Mouse (Mus musculus): ENCODE results near the gene Igf2bp2.

Igf2bp2 gene

DNA sequence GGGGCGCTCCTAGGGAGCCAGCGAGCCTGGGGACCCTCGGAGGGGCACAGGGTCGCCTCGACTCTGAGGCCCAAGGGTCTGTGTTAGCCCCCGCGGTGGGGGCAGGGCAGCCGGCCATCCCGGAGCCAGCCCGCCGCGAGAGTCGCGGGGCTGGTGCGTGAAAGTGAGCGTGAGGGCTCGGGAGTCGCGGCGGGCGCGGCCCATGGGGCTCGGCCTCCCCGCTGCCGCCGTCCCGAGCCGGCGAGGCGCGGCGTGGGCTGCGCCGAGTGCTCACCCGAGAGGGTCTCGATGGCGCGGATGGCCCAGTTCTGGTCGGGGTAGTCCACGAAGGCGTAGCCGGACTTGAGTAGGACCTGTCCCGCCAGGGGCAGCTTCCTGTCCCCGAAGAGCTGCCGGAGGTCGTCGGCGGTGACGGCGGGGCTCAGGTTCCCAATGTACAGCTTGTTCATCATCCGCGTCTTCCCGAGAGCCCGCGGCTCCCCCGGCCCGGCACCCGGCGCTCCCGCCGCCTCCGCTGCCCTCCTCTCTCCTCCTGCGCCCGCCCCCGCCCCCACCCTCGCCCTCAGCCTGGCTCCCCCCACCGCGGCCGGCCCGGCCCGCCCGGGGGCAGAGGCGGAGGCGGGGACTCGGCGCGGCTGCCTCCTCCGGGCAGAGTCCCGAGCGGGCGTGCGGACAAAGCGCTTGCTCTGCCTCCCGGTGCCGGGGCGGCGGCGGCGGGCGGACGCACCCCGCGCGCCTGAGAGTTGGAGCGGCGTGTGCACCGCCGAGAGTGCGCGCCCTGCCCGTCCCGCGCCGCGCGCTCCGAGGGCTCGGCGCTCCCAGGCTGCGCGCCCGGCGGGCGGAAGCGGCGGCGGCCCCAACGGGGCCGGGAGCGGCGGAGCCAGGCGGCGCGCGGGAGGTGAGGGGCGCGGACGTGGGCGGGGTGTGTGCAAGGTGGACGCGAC is at the start of gene Igf2bp2:
Igf2bp2 (minus strand) TSS at position 788 of the 944 bp plus-strand sequence.
- DNase-seq = peak; percentile 22

DNA sequence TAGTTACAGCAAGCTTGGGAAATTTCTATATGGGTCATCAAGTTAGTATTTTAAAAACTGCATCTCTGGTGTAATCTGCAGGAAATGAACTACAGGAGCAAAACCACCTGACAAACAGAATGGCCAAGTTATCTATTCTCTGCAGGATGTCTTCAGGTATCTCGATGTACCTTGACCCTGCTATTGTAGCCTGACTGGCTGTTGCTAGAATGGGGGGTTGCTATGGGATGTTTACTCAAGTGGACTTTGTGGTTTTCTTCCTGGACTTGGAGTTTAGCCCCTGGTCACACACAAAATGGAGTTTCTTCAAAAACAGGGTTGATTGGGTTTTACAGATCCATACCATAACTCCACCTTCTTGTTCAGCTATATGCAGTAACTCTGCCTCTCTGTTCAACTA is 40.4 kb upstream of the Igf2bp2 start:
- no peak for DNase-seq

DNA sequence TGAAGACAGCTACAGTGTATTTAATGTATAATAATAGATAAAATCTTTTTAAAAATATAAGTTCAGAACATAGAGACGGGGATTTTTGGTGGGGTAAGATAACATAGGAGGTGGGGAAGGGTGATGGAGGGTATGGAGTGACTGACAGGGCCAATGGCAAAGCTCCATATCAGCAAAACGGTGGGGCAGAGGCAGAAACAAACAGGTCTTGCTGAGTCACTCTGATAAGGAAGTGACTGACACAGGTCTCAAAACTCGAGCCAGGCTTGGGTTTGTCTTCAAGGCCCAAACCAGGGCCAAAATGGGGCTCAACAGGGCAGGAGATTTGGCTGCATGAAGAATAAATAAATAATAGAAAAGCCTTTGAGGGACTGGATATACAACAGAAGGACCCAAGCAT is 38.8 kb upstream of the Igf2bp2 start:
- no peak for DNase-seq

DNA sequence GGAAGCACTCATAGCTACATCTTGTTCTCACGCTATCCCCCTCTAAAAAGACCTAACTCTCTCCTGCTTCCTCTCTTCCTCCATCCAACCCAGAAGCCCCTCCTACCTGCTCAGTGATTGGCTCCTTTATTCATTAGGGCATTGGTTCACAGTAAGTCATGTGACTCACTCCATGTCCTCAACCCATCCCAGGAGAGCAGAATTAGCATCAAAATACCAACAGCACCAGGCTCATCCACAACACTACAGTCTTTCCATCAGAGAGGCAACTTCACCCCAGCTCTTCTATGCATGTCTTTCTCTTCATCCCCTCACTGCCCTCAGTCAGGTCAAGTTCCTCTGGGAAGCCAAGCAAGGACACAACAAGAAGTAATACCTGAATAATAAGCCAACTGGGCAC is 37.4 kb upstream of the Igf2bp2 start:
- DNase-seq = no peak

DNA sequence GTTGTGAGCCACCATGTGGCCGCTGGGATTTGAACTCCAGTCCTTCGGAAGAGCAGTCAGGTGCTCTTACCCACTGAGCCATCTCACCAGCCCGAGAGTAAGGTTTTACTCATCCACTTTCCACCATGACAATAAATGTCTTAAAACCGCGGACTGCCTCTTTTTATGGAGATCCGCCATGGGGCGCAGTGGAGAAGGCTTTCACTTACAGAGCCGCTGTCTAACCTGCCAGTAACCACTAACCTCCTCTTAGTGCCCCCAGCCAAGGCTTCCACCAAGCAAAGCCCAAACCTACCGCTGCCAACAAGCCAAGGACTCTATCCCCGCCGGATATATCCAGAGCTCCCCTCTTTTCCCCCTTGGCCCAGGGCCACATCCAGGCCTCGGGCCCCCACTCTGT is 24.3 kb upstream of the Igf2bp2 start:
- DNase-seq = no peak

DNA sequence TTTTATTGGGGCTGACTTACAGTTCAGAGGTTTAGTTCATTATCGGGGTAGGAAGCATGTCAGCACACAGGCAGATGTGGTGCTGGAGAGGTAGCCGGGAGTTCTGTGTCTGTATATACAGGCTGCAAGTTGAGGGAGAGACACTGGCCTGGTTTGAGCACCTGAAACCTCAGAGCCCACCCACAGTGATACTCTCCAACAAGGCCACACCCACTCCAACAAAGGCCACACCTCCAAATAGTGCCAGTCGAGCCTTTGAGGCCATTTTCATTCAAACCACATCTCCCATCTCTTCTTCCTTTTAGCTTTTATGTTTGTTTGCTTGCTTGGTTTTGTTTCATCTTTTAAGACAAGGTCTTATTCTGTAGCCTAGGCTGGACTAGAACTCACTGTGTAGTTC is 22.3 kb upstream of the Igf2bp2 start:
- no peak for DNase-seq

DNA sequence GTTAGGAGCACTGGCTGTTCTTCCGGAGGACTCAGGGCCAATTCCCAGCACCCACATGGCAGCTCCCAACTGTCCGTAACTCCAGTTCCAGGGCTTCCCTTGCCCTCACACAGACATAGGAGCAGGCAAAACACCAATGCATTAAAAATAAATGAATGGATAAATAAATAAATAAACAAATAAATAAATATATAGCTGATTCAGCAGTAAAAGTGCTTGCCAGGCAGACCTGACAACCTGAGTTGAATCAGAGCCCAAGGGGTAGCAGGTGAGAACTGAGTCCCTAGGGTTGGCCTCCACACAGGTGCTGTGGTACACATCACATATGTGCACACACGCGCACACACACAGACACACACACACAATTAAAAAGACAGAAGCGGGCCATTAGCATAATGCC is 21.0 kb upstream of the Igf2bp2 start:
- DNase-seq = no peak

DNA sequence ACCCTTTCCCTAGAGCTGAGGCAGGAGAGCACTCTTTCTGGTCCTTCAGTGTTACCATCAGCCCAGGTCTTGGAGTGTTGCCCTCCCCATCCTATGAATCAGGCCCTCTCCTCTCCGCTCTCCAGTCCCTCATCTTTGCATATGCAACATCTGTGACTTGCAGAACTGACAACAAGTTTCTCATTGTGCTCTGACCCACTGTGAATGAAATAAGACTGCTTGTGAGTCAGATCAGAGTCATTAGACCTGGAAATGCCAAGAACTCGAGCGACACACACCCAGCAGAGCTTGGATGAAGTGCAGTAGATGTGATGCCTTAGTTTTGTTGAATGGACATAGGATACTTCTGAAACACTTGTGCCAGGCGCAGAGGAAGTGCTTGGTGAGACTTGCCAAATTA is 19.2 kb upstream of the Igf2bp2 start:
- no peak for DNase-seq

DNA sequence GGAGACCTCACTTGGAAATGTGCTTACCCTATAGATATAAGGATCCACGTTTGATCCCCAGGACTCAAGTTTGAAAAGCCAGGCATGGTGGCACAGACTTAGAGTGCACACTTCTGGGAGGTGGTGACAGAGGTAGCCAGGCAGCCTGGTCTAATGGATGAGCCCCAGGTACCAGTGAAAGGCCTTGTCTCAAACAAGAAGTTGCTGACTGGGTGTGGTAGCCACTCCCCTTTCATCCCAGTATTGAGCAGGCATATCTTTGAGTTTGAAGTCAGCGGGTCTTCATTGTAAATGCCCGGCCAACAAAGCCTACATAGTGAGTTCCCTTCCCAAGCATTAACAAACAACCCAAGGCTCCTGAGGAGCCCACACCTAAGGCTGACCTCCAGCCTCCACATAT is 15.7 kb upstream of the Igf2bp2 start:
- no peak for DNase-seq

DNA sequence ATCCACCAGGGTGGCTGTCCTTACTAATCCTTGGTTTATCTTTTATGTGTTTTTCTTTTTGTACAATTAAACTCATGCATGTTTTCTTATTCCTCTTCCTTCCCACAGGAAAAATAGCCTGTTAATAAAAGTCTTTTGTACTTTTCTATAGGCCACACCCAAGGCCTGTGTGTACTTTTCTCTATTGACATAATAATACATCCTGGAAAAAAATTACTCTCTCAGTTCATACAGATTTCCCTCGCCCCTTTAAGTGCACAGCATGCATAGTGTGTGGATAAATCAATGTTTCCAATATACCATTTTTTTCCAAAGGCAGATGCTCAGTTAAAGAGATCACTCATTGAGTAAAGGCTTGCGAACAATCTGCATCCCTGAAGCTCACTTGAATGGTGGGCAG is 14.9 kb upstream of the Igf2bp2 start:
- DNase-seq = no peak

DNA sequence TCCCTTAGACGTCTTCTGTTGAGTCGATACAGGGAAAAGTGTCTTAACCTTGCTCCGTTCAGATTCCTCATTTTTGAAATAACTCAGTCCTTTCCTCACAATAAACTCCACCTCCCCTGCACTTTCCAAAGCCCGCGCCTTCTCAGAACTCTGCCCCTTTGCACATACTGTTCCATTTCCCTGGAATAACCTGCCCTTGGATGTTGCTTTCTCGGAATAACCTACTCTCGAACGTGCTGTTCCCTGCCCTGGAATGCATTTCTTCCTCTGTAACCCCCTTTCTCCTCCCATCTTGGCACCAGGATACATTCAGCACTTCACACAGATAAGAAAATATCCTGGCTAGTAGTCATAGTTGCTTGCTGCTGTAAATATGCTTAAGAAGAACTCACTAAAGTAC is 5.6 kb upstream of the Igf2bp2 start:
- DNase-seq = no peak

DNA sequence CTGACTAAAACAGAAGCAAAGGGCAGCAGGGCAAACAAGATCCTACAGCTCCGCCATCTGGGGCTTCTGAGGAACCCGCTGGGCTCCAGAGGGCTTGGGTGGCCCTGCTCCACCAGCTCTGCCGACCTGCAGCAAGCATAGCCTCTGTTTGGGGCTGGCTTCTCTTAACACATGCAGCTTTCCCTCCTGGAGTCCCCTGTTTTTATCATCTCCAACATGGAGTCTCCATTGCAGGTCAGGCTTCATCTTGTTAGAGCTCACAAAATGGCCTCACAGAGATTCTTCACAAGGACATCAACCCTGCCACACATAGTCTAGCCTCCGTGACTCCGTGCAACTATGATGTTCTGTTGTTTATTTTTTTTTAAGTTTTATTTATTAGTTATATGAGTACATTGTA is 2.5 kb upstream of the Igf2bp2 start:
- no peak for DNase-seq

DNA sequence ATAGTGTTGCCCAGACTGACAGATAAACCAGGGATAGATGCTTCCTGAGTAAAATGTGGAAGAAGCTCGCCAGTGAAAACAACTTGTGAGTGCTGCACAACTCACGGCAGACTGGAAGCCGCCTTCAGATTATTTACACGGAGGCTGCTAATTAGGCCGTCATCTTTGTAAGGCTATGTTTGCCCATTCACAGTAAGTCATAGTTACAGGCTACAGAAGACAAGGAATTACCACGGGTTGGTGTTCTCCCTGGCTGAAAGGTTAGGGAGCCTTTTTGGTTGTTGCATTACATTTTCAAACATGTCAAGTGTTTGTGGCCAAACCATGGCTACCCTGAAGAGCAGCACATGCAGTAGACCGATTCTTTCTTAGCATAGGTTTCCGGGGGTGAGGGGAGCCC is 1.3 kb upstream of the Igf2bp2 start:
- DNase-seq = no peak

DNA sequence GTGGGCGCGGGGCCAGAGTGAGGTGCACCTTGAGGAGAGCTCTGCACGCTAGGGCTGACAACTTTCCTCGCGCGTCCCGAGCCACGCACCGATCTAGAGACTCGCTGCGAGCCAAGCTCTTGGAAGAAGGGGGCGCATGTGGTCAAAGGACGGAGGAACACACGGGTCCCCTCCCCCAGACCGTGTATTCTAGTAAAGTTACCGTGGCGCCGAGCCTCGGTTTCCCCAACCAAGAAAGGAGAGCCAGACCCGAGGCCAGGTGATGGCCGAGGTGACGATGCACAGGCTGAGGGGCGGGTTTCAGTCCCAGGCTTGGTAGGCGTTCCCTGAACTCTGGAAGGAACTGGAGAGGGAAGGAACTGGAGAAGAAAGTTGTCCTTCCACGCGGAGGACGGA is 355 bp upstream of the Igf2bp2 start:
- peak; percentile 29 for DNase-seq

DNA sequence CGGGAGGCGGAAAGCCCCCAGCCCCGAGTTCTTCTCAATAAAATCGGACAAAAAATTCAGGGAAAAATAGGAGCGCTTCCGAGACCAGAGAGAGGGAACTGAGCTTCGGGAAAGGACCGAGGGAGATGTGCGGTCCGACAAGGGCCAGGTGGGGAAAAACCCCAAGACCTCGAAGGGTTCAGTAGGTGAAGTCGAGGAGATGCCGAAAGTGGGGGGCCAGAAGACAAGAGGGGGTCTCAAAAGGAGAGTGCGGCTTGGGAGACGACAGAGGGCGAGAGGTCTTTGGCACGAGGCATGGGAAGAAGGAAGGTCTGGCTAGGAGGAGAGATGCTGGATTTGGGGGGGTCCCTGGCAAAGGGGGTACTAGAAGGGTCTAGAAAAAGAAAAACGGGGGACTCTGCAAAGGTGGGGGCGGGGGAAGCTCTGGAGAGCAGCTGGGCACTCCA is 1.0 kb downstream of the Igf2bp2 start:
- DNase-seq = no peak

DNA sequence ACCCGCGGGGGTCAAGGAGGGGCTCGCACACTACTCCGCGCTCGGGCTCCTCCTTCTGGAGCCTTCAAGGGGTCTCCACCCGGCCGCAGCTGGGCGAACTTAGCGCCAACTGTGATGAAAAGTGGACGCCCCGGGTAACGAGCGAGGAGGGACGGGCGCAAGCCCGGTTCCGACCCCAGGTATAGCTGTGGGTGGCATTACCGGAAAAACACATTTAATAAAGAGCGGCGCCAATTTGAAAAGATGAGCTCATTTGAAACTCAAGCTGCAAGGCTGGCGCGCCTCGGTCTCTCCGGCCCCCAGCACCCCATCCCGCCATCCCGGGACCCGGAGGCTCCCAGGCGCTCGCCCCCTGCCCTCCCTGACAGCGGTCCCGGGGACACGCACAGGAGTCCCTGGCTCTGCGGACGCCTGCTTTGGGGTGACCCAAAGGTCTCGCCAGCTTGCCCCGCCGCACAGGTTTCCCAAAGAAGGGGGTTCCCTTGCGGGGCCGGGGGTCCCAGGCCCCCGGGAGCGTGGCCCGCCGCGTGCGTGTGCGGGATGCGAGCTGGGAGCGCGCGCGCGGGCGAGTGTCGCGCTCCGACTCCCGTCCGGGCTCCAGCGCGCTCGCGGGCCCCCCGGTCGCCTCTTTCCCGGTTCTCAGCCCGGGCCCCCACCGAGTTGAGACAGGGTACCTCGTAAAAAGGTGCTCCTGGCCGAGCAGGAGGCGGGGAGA is 1.6 kb downstream of the Igf2bp2 start:
- peak; percentile 23 for DNase-seq

DNA sequence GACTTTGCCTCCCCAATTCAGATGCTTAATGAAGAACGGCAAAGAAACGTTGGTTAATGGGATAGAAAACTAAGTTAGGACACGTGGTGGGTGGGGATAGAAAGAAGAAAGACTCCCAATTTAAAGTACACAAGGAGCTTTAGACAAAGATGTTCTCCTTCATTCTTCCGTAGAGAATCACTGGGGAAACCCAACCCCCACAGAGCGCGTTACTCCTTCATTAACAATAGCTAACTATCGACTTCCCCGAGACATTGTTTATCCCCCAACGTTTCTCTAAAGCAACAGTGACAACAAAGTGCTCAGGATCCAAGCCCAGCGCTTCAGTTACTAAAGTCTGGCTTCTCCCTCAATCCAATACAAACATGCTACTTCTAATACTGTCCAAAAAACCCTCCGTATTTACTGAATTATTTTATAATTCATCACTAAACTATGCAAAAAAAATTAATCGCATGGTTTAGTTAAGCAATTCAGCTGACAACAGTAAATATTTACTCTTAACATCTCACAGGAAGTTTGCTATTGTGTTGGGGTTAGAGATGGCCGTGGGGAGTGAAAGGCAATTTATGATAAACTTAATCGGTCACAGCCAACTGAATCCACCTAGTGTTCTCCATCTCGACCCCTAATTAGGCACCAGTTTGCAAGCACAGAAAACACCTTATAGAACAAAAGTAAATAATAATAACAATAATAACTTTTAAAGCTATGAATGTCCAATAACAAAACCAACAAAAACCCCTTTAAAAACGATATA is 2.5 kb downstream of the Igf2bp2 start:
- no peak for DNase-seq

DNA sequence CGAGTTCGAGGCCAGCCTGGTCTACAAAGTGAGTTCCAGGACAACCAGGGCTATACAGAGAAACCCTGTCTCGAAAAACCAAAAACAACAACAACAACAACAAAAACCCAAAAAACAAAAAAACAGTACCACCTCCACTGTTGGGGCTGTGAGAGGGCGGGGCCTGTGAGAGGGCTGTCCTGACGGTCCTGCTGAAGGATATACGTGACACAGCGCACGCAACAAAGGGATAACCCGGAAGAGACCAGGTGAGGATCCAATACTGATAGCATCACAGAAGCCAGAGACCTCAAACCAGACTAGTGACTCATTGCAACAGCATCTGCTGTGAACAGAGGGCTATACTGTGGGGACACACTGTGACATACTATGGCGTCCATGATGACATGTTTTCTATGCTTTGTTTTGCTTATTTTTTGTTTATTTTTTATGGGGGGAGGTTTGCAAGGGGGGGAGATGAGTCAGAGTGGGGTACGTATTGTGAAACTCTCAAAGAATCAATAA is 10.1 kb downstream of the Igf2bp2 start:
- DNase-seq = no peak

DNA sequence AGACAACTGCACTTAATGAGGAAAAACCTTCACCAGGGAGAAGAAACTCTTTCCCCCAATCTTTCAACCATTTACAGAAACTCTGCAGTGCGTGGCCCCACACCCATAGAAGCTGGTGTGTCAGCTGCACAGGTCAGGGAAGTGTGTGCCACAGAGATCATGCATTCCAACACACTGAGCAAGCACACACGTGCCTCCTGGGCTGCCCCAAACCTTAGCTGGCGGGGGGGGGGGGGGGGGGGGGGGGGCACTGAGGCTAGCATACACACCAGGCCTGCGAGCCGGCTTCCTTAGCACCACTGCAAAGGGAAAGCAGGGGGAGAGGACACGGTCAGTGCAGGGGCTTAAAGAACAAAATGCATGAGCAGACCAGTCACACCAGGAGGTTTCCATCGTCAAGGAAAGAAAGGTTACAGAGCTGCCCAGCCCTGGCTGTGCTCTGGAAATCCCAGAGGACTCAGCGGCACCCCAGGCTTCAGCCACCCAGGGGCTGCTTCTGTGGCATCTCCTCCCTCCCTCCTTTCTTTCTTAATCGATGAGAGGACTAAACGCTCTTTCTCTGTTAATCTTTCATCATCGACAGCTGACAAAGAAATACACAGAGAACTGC is 11.3 kb downstream of the Igf2bp2 start:
- DNase-seq = no peak

DNA sequence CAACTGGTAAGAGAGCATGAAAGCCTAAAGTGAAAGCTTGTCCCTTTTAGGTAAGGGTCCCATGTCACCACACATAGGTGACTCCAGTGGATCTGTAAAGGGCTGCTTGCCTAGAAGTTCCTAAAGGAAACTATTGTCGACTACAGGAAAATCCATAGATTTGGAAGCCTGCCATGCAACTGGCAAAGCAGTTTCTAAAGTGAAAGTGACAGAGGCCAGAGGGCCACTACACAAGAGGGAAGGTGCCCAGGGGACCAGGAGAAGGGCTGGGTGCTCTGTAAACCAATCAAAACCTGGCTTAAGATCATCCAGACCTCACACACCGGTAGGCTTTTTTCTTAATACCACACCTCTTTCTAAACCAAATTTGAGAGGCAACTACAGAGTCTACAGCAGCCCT is 12.7 kb downstream of the Igf2bp2 start:
- DNase-seq = no peak

DNA sequence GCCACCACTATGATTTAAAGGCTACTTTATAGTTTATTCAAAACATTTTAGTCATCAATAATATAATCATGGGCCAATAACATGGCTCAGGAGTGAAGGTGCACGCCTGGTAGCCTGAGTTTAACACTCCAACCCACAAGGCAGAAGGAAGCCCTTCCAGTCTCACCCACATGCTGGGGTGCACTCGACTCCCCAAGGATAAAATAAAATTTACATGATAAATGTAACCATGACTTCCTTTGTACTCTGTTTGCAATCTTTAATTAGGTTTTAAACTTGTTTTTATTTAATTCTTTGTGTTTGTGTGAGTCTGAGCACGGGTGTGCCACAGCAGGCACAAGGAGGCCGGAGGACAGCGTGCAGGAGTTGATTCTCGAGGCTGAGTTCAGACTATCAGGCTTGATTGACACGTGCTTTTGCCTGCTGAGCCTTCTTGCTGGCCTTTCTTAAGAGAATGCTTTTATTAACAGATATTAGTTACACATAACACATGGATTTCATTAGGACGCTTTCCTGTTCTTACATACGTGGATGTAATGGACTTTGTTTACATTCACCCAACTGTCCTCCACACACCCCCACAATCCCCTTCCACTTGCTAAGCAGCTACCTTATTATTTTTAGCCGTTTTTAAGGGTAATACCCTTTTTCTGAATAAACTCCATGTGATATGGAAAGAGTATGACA is 13.3 kb downstream of the Igf2bp2 start:
- no peak for DNase-seq

DNA sequence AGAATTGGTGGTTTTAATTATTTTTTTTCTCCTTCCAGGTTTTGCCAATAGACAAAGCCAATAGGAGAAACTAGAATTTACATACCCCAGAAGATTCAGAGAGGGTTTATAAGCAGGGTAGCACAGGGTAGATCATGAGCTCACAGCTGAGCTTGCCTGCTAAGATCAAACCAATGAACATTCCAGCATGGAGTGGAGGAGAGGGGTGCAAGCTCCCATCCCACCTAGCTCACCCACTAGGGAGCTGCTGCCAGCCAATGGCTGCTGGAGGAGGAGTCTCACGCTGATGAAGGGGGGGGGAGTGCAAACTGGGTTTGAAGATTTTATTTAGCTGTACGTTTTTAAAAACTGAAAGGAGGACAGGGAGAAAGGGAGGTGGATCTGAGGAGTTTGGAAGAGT is 14.0 kb downstream of the Igf2bp2 start:
- DNase-seq = no peak

All from thymus, postnatal 14 days (tissue).